Mouse (Mus musculus) ovary, postnatal 10 days (tissue): ENCODE data around the gene Ube2b.

ENCODE experiments used
- DNase-seq: peaks from one replicate; pipeline ENCODE4 v3.0.0; 2022; ENCODE audit warnings: low spot score

Ube2b gene

DNA sequence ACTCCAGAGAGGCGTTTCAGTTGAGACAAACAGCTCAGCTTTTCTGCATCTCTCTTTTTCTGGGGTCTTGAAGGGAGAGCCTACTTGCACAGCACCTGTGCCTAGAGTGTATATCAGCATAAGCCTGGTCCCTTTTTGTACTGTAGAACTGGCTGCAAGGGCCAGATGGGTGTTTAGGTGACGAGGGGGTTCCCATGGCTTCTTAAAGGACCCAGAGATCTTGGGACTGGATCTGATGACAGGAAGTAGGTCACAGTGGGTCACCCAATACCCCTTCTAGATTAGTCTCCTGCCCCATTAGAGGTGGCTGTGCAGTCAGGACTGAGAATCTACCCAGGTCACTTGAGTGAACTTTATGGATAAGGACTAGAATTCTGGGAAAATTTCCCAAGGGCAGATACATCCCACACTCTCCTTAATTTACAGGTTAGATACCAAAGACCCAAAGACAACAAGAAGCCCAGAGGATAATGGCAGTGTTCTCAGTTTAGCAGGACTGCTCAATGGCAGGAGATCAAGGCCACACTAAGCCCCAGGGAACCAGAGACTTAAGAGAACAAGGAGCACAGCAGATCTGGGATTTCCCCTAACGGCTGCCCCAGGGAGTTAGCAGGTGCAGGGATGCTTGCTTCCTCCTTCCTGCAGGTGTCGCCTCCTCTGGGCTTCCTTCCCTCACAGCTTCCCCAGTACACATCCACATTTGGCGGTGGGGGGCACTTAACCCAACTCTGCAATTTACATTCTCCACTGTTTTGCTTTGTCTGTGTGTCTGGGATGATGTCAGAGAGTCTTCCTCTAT lies 64.7 kb downstream of the Ube2b start:
- no peak for DNase-seq
